Mouse (Mus musculus) R1 (cell line): Measurements from ENCODE around the gene Nom1.
A peak's percentile ranks its signal among the peaks of the same experiment; 100 is the strongest.
"Not testable (repeated sequence)": the region's sequence is repeated elsewhere in the genome, so short reads cannot be mapped to it uniquely, and the experiment has no call there.

ENCODE experiments used
- DNase-seq: peaks from one replicate; pipeline ENCODE4 v3.0.0-alpha.2; 2018; ENCODE audit warnings: low read depth, low spot score

Gene Nom1

GRCm38 (mm10) chr5:29434228-29434871 is at the start of gene Nom1:
Gene Nom1 (plus strand): TSS chr5:29434664.
- peak; percentile 95 for DNase-seq

GRCm38 (mm10) chr5:29387591-29387990 is 46.9 kb upstream of the Nom1 start:
- no peak for DNase-seq

DNA sequence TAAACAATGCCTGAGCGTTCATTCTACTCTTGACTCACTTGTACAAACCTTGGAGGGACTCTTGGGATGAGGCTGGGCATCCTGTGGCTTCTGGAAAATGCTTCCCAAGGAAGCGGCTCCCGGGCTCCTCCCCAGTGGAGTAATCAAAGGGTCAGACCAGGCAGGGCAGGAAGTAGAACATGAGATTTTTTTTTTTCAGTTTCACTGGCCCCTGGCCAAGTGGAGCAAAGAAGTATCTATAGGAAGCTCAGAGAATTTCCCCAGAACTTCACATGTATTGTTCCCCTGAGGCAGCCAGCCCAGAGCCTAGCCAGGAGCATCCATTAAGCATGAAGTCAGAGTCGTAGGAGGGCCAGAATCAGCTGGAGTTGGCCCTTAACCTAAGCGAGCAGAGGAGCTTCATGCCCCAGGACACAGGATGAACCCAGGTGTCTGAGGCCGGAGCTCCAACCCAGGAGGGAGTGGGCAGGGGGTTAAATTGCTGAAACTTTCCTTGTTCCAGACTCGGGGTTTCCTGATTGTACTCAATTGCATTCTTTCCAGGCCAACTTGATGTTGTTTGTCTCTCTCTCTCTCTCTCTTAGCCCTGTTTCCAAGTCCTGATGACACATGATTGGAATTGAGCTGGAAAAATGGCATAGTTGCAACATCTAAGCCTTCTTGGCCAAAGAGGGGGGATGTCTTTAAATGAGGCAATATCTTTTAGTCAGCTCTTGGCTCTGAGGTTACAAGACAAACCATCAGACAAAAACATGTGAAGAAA is 46.1 kb upstream of the Nom1 start:
- DNase-seq: no peak

DNA sequence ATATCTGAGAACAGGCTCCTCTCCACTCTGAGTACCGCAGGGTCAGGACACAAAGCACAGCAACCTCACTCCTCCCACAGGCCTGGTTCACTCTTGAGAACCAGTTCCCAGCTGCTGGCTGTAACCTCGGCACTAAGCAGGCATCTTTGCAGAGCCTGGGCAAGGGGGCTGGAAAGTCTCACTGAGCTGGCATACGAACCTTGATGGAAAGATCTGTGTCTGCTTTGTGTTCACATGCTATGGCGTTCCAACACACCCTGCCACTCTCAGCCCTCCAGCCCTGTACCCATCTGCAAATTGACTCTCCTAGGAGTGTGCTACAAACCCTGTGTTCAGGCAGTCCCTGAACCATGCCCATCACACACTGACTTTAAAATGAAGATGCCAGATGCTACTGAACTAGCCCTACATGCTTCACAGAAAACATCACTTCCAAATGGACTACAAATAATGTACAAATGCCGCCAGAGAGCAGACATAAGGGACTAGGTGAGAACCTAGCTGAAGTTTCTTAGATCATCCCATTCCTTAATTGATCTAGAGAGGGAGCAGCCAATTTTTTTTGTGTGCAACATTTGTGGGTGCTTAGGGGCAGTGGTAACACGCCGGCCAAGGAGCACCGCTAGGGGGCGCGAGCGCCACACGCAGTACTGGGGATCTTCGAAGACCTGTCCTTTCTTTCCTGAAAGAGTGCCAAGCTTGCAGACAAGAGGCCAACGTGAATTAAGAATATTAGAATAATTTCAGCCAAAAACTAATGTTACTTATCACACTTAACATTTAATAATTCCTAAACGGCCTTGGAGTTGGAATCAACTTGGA is 45.3 kb upstream of the Nom1 start:
- peak; percentile 61 for DNase-seq

DNA sequence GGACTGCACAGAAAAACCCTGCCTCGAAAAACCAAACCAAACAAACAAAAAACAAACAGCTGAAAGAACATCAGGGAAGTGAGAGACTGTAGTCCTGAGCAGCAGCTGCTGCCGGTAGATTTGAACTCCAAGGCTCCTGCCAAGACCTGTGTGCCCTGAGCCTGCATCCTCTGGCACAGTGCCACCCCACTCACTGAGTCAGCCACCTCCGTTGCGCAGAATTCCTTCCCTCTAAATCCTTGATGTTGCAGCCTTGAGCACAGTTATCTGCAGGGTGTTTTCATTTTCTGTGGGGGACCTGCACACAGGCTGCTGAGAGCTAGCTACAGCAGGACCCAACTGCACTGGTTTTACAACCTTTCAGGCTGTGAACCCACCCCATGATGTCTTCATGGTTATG is 36.0 kb upstream of the Nom1 start:
- DNase-seq: no peak

- DNase-seq: no peak
Measured at GRCm38 (mm10) chr5:29410854-29411253, 23.6 kb upstream of the Nom1 start.

GRCm38 (mm10) chr5:29413041-29413440 is 21.4 kb upstream of the Nom1 start:
- peak; percentile 34 for DNase-seq

DNA sequence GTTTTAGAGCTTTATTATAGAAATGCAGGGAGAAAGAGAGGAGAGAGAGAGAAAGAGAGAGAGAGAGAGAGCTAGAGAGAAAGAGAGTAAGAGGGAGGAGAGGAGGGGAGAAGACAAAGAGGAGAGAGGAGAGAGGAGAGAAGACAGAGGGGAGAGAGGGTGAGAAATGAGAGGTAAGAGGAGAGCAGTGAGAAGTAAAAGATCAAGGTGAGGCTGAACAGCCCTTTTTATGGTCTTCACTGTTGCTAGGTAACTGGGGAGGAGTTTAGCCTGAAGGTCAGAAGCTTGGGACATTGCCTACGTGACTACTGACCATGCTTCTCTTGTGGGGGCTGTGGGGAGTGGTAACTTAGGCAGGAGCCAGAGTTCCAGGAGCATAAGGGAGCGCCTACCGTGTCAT is 11.1 kb upstream of the Nom1 start:
- not testable (repeated sequence) for DNase-seq

DNA sequence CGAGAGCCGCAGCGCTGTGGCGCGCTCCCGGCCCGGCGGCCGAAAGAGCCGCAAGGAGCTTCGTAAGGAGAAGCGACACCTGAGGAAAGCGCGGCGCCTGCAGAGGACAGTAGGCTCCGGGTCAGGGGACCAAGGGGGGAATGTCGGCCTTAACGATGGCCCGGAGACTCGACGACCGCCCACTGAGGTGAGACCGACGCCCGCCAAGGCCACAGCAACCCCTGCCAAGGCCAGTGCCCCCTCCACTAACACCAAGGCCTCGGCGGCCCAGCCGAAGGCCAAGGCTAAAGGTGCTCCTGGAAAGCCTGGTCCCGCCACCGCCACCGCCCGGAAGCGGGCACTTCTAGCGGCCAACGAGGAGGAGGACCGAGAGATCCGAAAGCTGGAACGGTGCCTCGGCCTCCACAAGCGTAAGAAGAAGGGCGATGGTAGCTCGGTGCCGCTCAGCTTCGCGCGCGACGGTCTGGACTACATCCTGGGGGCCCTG is 451 bp downstream of the Nom1 start:
- peak; percentile 49 for DNase-seq

DNA sequence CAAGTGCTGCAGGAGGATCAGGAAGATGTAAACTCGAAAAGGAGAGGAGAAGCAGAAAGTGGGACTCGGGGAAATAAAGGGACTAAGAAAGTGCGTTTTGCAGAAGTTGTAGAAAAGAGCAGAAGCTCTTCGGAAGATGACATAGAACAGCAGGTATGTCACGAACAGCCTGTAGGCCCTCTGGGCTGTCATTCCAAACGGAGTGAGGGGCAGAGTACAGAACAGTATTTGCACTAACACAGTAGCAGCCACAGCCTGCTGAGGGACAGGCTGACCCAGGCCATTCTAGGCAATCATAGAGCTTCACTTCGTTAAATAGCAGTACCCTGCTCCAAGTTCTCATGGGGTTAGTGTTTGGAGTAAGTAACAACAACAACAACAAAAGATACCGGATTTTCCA is 1.0 kb downstream of the Nom1 start:
- no peak for DNase-seq

DNA sequence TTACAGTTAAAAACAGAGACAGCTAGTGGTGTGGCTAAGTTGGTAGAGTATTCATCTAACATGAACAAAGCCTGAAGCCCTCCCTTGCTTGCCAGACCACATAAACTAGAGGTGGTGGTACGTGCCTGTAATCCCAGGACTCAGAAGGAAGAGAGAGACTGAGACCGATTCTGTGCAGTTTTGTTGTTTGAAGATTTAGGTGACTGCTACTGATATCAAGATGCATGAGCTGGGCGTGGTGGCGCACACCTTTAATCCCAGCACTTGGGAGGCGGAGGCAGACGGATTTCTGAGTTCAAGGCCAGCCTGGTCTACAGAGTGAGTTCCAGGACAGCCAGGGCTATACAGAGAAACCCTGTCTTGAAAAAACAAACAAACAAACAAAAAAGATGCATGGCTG is 2.3 kb downstream of the Nom1 start:
- not testable (repeated sequence) for DNase-seq

DNA sequence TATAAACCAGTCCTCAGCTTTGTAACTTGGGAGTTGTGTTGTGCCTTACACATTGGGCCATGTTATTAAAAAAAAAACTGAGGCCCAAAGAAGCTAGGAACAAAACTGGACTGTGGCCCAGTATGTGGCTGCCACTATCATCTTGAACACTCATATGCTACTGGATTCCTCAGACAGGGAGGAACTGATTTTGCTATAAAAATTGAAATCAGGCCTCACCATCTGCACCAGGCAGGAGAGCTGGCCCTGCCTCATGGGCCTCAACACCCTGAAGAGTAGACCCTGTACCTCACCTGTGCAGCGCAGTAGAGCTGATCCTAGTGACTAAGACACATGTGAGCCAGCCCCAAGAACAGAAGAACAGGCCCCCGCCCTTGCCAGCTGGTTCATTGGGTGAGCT is 10.8 kb downstream of the Nom1 start:
- DNase-seq: no peak

DNA sequence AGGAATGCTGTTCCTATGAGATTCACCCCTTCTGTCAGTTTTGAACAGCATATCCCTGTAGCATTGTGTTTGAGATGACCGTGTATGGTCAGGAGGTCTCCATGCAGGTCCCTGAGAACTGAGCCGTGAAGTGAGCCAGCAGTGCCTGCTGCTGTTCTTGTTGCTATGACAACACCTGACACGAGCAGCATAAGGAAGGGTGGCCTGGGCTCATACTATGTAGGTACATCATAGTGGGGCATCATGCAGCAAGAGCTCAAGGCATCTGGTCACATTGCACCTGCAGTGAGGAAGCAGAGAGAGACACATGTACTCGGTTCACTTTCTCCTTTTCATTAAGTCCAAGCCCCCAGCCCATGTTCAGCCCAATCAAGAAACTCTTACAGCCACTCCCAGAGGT is 17.9 kb downstream of the Nom1 start:
- DNase-seq: no peak

GRCm38 (mm10) chr5:29456895-29457656 is 22.6 kb downstream of the Nom1 start:
- no peak for DNase-seq

GRCm38 (mm10) chr5:29462943-29463686 is 28.7 kb downstream of the Nom1 start:
- DNase-seq: no peak

- DNase-seq: peak; percentile 82
Measured at GRCm38 (mm10) chr5:29467489-29468350, 33.3 kb downstream of the Nom1 start.

DNA sequence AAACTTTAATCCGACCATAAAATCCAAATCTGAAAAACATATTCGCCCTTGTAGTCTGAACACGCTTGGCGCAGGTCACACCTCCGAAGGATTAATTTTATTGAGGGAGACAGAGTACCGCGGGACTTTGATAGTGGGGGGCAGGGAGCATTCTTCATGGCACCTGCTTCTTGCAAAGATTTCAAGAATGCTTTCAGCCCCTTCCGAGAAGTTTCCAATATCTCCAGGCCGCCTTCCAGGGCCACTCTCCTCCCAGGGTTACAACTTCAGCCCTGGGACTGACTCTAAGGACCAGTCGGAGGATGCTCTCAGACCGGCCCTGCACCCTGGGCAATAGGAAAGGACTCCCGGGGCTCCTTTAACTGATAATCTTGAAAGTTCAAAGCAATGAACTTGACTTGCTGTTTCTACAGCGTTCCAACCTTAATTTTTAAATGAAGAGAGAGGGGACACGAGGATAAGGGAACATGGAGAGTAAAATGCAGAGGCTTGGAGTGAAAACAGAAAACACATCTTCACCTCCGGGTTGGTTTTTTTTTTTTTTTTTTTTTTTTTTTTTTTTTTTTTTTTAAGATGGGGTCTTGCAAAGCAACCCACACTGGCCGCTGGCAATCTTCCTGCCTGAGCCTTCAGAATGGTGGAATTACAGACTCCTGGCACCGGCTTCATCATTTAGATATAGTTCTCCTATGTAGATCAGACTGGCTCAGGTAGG is 34.0 kb downstream of the Nom1 start:
- DNase-seq: peak; percentile 40

- DNase-seq: no peak
Measured at GRCm38 (mm10) chr5:29469501-29469900, 35.0 kb downstream of the Nom1 start.

DNA sequence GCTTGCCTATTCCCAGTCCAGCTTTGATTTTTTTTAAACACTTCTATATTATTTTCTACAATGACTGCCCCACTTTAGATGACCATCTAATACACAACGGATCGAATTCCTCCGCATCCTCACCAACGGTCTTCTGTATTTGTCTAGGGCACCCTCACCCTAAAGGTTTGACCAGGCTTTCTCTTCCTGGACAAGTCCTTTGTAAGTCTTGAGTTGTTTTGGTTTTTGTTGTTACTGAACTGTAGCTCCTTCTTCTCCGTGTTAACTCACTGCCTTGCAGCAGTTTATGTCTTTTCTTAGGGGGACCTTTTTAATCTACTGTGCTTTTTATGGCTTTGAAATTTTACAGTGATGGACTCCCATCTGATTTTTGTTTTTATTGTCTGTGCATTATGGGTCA is 35.8 kb downstream of the Nom1 start:
- DNase-seq: no peak
